Mouse (Mus musculus) ES-Bruce4 (cell line): ENCODE data around the gene Rnf17. TPM values are rescaled to one million over a fixed set of nuclear protein-coding genes. Genes with fewer than 3 reads are reported as not detected.

ENCODE experiments used
- H3K27ac ChIP-seq: 2 replicates; pipeline ENCODE4 v1.5.1; 2012; ENCODE audit warnings: low read length, inconsistent platforms; ENCODE audit not compliant: insufficient read depth
- H3K27me3 ChIP-seq: 2 replicates; pipeline ENCODE4 v1.6.1; 2012; ENCODE audit warnings: mild to moderate bottlenecking, low read length, inconsistent platforms; ENCODE audit not compliant: control insufficient read depth, poor library complexity, insufficient read depth, severe bottlenecking
- H3K36me3 ChIP-seq: 2 replicates; pipeline ENCODE4 v1.6.1; 2012; ENCODE audit warnings: inconsistent platforms, mild to moderate bottlenecking, low read length, moderate library complexity; ENCODE audit not compliant: control insufficient read depth, poor library complexity, insufficient read depth, severe bottlenecking
- H3K4me1 ChIP-seq: one replicate; pipeline ENCODE4 v1.8.1; 2011; ENCODE audit warnings: low read length; ENCODE audit not compliant: control insufficient read depth, insufficient read depth
- H3K4me3 ChIP-seq: 2 replicates; pipeline ENCODE4 v1.5.1; 2011; ENCODE audit warnings: low read depth, mild to moderate bottlenecking, low read length
- H3K9ac ChIP-seq: 2 replicates; pipeline ENCODE4 v1.6.1; 2012; ENCODE audit warnings: low read depth, mild to moderate bottlenecking, inconsistent platforms; ENCODE audit not compliant: poor library complexity, severe bottlenecking
- H3K9me3 ChIP-seq: replicated peaks from 2 replicates; pipeline ENCODE4 v1.6.1; 2012; ENCODE audit warnings: mild to moderate bottlenecking, low read length, inconsistent platforms; ENCODE audit not compliant: control insufficient read depth, poor library complexity, insufficient read depth, severe bottlenecking
- CTCF ChIP-seq: IDR thresholded peaks from one replicate; pipeline ENCODE4 v1.8.1; 2011; ENCODE audit warnings: low read depth, low read length
- EP300 ChIP-seq: IDR thresholded peaks from 2 replicates; pipeline ENCODE4 v1.6.1; 2011; ENCODE audit warnings: low read depth, low read length; ENCODE audit not compliant: insufficient read depth
- POLR2A ChIP-seq: IDR thresholded peaks from one replicate; pipeline ENCODE4 v1.8.1; 2011; ENCODE audit warnings: low read length; ENCODE audit not compliant: insufficient read depth
- polyA plus RNA-seq: library from polyadenylated mRNA; stranded (reverse); fragments of >200 nt; gene quantifications from 2 replicates; pipeline ENCODE4 v1.2.4, GENCODE M21; 2011; ENCODE audit warnings: low read depth; ENCODE audit not compliant: missing spikeins, insufficient read depth, insufficient read length

Rnf17 gene
- polyA plus RNA-seq, 1 experiment: 70.7 TPM

GRCm38 (mm10) chr14:56512084-56512483 is 109.7 kb downstream of the Rnf17 start:
- H3K4me1 ChIP-seq: no peaks in the 10 kb centered on the region
- no peak overlapping the region for H3K9ac ChIP-seq
- H3K9me3 ChIP-seq: no peaks in the 10 kb centered on the region
- H3K36me3 ChIP-seq: no peaks in the 10 kb centered on the region
- H3K27ac ChIP-seq: no peak overlapping the region
- no peaks in the 10 kb centered on the region for H3K27me3 ChIP-seq
- H3K4me3 ChIP-seq: no peak overlapping the region
- TF ChIP-seq POLR2A (no peak), CTCF (peak; percentile 59)

GRCm38 (mm10) chr14:56514775-56515174 is 112.4 kb downstream of the Rnf17 start:
- Histone ChIP-seq H3K27ac (no peak overlapping the region), H3K27me3 (no peaks in the 10 kb centered on the region), H3K36me3 (no peaks in the 10 kb centered on the region), H3K4me3 (no peak overlapping the region), H3K9ac (no peak overlapping the region), H3K4me1 (no peaks in the 10 kb centered on the region), H3K9me3 (no peaks in the 10 kb centered on the region)
- TF ChIP-seq POLR2A (no peak), CTCF (no peak), EP300 (no peak)

- Histone ChIP-seq H3K9ac (no peak overlapping the region), H3K4me1 (no peaks in the 10 kb centered on the region), H3K36me3 (no peaks in the 10 kb centered on the region; the same call in 1 of the 2 replicates), H3K9me3 (no peaks in the 10 kb centered on the region), H3K4me3 (no peak overlapping the region), H3K27ac (no peak overlapping the region), H3K27me3 (no peaks in the 10 kb centered on the region)
- TF ChIP-seq CTCF: no peak
- TF ChIP-seq POLR2A: no peak
- TF ChIP-seq EP300: no peak
These were observed 128.4 kb downstream of the Rnf17 start for GRCm38 (mm10) chr14:56530788-56531187.

- no peak overlapping the region for H3K9ac ChIP-seq
- no peaks in the 10 kb centered on the region for H3K36me3 ChIP-seq
- no peak for TF ChIP-seq EP300
- TF ChIP-seq CTCF: no peak
- no peak for TF ChIP-seq POLR2A
- no peaks in the 10 kb centered on the region for H3K27me3 ChIP-seq
- H3K4me1 ChIP-seq: peaks cover 3% of the 10 kb centered on the region
- no peak overlapping the region for H3K4me3 ChIP-seq
- no peaks in the 10 kb centered on the region for H3K9me3 ChIP-seq
- no peak overlapping the region for H3K27ac ChIP-seq
These were observed 142.6 kb downstream of the Rnf17 start for GRCm38 (mm10) chr14:56544946-56545345.

DNA sequence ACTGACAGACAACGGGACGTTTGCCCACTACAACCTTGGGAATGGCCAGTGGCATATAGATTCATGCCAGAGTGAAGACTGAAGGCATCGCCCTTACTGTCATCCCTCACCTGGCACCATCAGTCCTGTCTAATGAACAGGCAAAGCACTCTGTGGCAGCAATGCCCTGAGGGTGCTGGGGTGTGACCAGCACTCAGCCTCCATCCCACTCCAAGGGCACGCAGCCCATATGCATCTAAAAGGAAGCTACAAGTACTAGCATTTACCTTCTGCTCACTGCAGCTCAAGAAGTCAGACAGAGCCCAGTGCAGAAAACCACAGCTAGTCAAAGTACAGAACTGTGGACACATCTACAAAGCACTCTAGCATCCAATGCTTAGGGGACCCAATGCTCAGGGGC is 143.1 kb downstream of the Rnf17 start:
- Histone ChIP-seq H3K4me3 (no peak overlapping the region), H3K36me3 (no peaks in the 10 kb centered on the region), H3K9ac (no peak overlapping the region), H3K4me1 (peaks cover 3% of the 10 kb centered on the region), H3K27ac (no peak overlapping the region), H3K27me3 (no peaks in the 10 kb centered on the region), H3K9me3 (no peaks in the 10 kb centered on the region)
- no peak for TF ChIP-seq POLR2A
- TF ChIP-seq EP300: 0 out of 2 replicates have a peak, but pooled peaks have one; percentile 60

DNA sequence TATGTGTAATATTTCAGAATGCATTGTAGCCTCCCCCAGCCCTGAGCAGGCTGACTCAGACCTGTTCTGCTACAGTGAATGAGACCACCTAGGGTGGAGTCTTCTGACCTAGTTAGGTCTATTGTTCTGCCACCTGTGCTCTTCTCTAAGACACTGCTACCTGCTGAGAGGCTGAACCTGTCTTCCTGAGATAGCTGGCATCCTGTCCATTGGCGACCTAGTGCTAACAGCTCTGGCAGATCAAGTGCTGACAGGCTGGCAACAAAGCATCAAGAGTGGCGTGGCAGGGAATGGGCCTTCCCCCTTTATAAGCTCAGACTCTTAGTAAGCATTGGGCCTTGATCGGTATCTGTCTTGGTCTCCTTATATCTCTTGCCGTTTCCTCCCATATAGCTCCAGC is 148.6 kb downstream of the Rnf17 start:
- Histone ChIP-seq H3K36me3 (peaks cover 5% of the 10 kb centered on the region; the same call in 1 of the 2 replicates), H3K9me3 (peaks cover 5% of the 10 kb centered on the region; the same call in 1 of the 2 replicates), H3K27me3 (no peaks in the 10 kb centered on the region), H3K27ac (no peak overlapping the region), H3K4me3 (no peak overlapping the region), H3K4me1 (no peaks in the 10 kb centered on the region), H3K9ac (no peak overlapping the region)
- TF ChIP-seq POLR2A (no peak), CTCF (no peak), EP300 (peak; percentile 57; the same call in 1 of the 2 replicates)
